Mouse (Mus musculus) ES-Bruce4 (cell line): Measurements from ENCODE around the gene Ephb4.

Experiments used
- CTCF ChIP-seq: IDR thresholded peaks from one replicate; pipeline ENCODE4 v1.8.1; 2011; ENCODE audit warnings: low read depth, low read length
- POLR2A ChIP-seq: IDR thresholded peaks from one replicate; pipeline ENCODE4 v1.8.1; 2011; ENCODE audit warnings: low read length; ENCODE audit not compliant: insufficient read depth

DNA sequence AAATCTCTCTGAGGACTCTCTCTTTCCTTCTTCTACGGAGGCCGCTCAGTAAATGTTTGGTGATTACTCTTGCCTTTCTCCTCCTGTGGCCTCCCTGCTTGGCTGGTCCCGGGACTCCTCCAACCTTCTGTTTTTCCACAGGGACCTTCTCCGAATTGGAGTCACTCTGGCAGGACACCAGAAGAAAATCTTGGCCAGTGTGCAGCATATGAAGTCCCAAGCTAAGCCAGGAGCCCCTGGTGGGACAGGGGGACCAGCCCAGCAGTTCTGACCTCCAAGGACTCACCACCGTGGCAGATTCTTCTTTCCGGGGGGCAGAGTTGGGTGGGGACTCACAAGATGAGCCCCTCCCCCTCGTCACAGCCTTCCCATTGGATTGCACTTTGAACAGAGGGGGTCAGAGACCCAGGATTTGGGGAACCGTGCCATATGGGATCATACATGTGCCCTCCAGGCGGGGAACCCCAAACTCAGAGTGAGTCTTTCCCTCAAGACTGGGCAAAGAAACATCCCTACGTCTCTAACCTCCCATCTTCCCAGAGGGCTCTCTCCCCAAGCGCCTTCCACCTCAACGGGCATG, 23.6 kb downstream of the Ephb4 start:
- no peak for TF ChIP-seq CTCF
- TF ChIP-seq POLR2A = no peak
